Mouse (Mus musculus): ENCODE measurements around the gene Slc15a1.

Gene Slc15a1

GRCm38 (mm10) chr14:121504781-121505484 is at the start of gene Slc15a1:
Slc15a1 (minus strand) TSS chr14:121505252.
- no peak for DNase-seq (ENCODE audit: low spot score)

GRCm38 (mm10) chr14:121553785-121554184 is 48.7 kb upstream of the Slc15a1 start:
- DNase-seq (ENCODE audit: low spot score): no peak

DNA sequence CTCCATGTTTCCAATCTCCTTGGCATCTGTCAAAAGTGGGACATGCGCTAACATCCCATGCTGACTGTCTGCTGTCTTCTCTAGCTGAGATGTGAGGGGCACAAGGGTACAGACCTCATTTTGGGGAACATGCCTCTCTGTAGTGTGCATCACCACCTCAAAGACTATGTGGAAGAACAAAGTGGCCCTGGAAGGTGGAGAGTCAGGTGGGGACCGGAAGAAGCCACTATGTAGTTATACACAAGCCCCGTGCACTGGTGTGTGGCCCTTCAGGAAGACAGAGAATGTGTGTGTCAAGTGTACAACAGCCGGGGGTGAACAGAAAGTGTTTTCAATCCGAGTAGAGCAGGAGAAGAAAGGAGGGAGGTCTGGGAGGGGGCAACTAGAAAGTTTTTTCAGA is 47.5 kb upstream of the Slc15a1 start:
- no peak for DNase-seq (ENCODE audit: low spot score)

GRCm38 (mm10) chr14:121549834-121550233 is 44.8 kb upstream of the Slc15a1 start:
- no peak for DNase-seq (ENCODE audit: low spot score)

GRCm38 (mm10) chr14:121547745-121548144 is 42.7 kb upstream of the Slc15a1 start:
- peak; percentile 66 for DNase-seq (ENCODE audit: low spot score)

- no peak for DNase-seq (ENCODE audit: low spot score)
These were observed 41.6 kb upstream of the Slc15a1 start for GRCm38 (mm10) chr14:121546621-121547020.

DNA sequence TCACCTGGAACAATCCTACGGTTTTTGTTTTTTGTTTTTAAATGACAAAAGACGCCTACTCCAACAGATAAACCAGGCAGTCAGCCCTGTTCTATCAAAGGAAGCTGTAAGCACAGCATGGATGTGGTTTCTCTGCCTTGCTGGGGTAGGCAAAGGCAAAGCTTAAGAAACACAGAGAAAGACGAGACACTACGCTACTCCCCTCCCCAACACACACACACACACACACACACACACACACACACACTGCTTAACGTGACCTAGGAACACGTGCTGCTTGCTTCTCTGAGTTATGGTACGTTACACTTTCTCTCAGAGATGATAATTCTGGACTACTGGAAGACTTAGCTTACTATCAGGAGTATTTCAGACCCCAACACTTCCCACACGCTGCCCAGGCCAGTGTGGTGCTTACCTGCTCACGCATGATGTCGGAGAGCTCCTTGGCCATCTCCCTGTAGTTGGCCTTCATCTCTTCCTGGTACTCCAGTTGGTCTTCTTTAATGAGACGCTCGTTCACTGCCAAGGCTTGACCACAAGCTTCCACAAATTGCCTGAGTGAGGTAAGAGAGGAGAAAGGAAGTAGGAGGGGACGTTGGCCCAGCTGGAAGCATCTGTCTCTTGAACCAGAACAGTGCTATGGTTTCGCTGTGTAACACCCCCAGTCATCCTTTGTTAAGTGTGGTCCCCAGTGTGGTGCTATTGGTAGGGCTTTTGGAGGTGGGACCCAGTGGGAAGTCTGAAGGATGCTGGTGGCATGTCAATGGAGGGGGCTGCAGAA is 40.7 kb upstream of the Slc15a1 start:
- DNase-seq (ENCODE audit: low spot score): no peak

- DNase-seq (ENCODE audit: low spot score): no peak
These were observed 36.2 kb upstream of the Slc15a1 start for GRCm38 (mm10) chr14:121541262-121541661.

- no peak for DNase-seq (ENCODE audit: low spot score)
These were observed 29.4 kb upstream of the Slc15a1 start for GRCm38 (mm10) chr14:121534501-121534900.

DNA sequence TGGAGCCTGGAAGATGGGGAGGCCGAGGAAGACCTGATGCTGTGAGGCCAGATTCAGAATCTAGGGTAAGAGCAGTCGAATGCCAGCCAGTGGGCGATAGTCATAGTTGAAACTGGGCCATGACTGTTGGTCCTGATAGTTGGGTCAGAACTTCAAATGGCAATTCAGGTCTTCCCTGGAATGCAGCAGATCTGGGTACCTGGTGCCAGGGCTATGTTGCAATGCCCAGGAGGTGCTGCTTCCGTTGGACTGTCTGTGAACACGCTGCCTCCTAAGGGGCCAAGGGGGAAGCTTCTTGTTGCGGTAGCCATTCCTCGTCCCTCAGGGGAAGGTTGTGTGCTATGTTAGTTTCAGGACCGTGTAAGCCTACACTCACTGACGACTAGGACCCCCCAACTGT is 25.8 kb upstream of the Slc15a1 start:
- DNase-seq (ENCODE audit: low spot score): no peak

GRCm38 (mm10) chr14:121527883-121528282 is 22.8 kb upstream of the Slc15a1 start:
- no peak for DNase-seq (ENCODE audit: low spot score)

DNA sequence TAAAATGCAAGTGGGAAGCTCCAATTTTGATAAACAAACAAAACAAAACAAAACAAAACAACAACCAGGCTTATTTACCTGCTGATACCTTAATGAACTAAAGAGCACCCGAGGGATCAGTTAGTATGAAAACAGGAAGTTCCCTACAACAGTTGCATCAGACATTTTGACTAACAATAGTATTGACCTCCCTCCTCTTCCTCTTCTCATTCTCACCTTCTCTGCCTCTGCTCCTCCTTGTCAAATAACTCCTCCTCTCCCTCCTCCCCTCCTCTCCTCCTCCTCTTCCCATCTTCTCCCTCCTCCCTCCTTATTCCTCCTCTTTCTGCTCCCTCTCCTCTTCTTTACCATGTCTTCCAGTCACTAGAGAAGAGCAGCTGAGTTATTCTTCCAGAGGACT is 22.1 kb upstream of the Slc15a1 start:
- DNase-seq (ENCODE audit: low spot score): no peak

GRCm38 (mm10) chr14:121521709-121522108 is 16.7 kb upstream of the Slc15a1 start:
- no peak for DNase-seq (ENCODE audit: low spot score)

DNA sequence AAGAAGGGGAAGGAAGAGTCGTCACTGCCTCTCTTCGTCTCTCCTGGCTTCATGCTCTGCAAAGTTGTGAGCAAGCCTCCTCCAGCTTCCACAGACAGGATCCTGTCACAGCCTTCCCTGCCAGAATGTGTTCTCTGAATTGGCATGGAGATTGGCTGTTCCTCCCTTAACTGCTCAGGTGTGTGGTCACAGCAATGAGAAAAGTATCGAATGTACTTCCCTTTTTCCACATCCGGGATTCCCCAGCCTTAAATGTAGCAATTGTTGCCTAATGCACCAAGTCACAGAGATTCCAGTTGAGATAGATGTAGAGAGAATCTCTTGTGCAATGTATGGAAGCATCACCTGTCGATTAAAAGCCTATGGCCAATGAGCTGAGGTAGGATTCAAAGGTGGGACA is 11.8 kb upstream of the Slc15a1 start:
- no peak for DNase-seq (ENCODE audit: low spot score)

GRCm38 (mm10) chr14:121508929-121509328 is 3.9 kb upstream of the Slc15a1 start:
- DNase-seq (ENCODE audit: low spot score): no peak

GRCm38 (mm10) chr14:121506336-121506735 is 1.3 kb upstream of the Slc15a1 start:
- no peak for DNase-seq (ENCODE audit: low spot score)

GRCm38 (mm10) chr14:121505485-121505860 is 421 bp upstream of the Slc15a1 start:
- no peak for DNase-seq (ENCODE audit: low spot score)

DNA sequence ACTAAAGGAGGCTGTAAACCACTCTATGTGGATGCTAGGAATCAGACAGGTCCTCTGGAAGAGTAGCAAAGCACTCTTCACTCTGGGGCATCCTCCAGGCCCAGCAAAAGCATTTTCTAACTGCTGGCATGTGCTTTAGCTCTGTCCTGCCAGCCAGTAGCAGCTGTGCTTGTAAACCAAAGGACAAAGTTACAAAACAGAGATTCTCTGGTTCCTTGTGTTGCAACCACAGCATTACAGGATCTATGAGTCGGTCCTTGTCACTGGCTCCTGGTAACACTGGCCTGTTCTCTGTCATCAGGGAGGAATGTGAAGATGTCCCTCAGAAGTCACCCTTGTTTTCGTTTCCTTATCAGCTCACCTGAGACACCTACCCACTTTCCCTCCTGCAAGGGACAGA is 4.5 kb downstream of the Slc15a1 start:
- no peak for DNase-seq (ENCODE audit: low spot score)

DNA sequence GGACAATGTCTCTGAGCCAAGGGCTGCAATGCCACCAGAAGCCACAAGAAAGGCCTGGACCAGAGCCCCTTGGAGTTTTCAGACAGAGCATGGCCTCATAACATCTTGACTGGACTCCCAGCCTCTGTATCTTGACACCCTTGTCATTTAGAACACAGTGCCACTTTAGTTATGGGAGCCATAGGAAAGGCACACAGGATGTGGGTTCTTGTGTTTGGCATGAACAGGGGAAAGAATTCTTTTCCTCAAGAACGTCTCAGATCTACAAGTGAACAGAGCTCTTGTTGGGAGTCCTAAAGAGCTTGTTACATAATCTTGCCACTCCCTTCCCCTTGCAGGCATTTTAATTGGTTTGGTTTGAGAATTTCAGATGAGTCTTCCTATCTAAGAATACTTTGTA is 5.3 kb downstream of the Slc15a1 start:
- DNase-seq (ENCODE audit: low spot score): no peak

DNA sequence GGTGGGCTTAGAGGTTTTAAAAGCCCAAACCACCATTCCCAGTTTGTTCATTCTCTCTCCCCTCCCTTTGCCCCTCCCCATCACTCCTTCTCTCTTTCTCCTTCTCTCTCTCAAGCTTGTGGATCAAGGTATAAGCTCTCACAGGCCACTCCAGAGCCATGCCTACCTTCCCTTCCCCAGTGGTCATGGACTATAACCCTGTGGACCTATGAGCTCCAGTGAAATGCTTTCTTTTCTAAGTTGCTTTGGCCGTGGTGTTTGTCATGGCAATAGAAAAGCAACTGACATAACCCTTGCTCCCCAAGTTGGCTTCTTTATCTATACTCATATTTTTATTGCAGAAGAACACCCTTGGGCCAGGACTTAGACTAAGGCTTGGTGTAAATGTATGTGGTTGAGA is 7.3 kb downstream of the Slc15a1 start:
- DNase-seq (ENCODE audit: low spot score): no peak

- no peak for DNase-seq (ENCODE audit: low spot score)
These were observed 9.3 kb downstream of the Slc15a1 start for GRCm38 (mm10) chr14:121495741-121496140.

GRCm38 (mm10) chr14:121495120-121495519 is 9.9 kb downstream of the Slc15a1 start:
- DNase-seq (ENCODE audit: low spot score): no peak

- DNase-seq (ENCODE audit: low spot score): no peak
These were observed 10.8 kb downstream of the Slc15a1 start for GRCm38 (mm10) chr14:121494238-121494637.

DNA sequence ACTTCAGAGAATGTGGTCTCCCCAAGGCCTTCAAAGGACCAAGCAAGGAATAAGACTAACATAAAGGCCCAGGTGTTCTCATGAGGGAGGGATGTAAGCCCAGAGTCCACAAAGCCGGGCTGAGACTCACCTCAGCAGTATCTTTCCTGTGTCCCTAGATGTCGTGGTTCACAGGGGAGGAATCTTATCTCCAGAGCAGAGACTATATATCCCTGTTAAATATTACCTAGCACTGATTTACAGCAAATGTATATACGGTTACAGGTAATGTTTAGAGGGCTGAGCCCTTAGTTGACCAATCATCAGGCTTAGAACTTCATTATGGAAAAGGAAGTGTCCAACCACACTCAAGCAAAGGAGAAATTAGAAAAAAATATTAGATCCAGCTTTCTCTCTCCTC is 11.3 kb downstream of the Slc15a1 start:
- DNase-seq (ENCODE audit: low spot score): no peak

Measured in embryo, embryonic 10 days (tissue).